Mouse (Mus musculus): Measurements from ENCODE around the gene Ccl4. TPM values are rescaled to one million over a fixed set of nuclear protein-coding genes. Genes with fewer than 3 reads are reported as not detected.

Gene Ccl4
- total RNA-seq, 2 experiments from 2014 or later = not detected

GRCm38 (mm10) chr11:83663532-83663931 lies 1.1 kb downstream of the Ccl4 start:
- DNase-seq = no peak
- intact Hi-C loops (cut with DNase I) = no loop called here

GRCm38 (mm10) chr11:83671743-83672142 lies 9.4 kb downstream of the Ccl4 start:
- DNase-seq = no peak
- intact Hi-C loops (cut with DNase I) = no loop called here

- intact Hi-C loops (cut with DNase I) = no loop called here
- DNase-seq = no peak
These were observed 13.3 kb downstream of the Ccl4 start for GRCm38 (mm10) chr11:83675665-83676064.

GRCm38 (mm10) chr11:83689918-83690317 lies 27.5 kb downstream of the Ccl4 start:
- DNase-seq = no peak
- intact Hi-C loops (cut with DNase I) = no loop called here

- intact Hi-C loops (cut with DNase I) = no loop called here
- no peak for DNase-seq
These were observed 29.6 kb downstream of the Ccl4 start for GRCm38 (mm10) chr11:83692008-83692407.

- DNase-seq = no peak
- intact Hi-C loops (cut with DNase I) = loop anchor here (1.0 kb wide), 1 partner anchor 16 kb away; no protein-coding TSS in a partner anchor
These were observed 41.3 kb downstream of the Ccl4 start, which contains the start of gene Wfdc17 for GRCm38 (mm10) chr11:83703705-83704104. TSS of gene Wfdc17 (plus strand) at chr11:83703991.

GRCm38 (mm10) chr11:83708715-83709114 lies 46.3 kb downstream of the Ccl4 start, which contains the start of gene Wfdc18:
TSS of gene Wfdc18 (plus strand) at chr11:83709015.
- intact Hi-C loops (cut with DNase I) = no loop called here
- no peak for DNase-seq

GRCm38 (mm10) chr11:83709683-83710082 lies 47.3 kb downstream of the Ccl4 start:
- no peak for DNase-seq
- intact Hi-C loops (cut with DNase I) = no loop called here

GRCm38 (mm10) chr11:83712671-83713070 lies 50.3 kb downstream of the Ccl4 start:
- DNase-seq = no peak
- intact Hi-C loops (cut with DNase I) = no loop called here

- intact Hi-C loops (cut with DNase I) = no loop called here
These were observed 51.5 kb downstream of the Ccl4 start for GRCm38 (mm10) chr11:83713925-83714324.

More at GRCm38 (mm10) chr11:83713925-83714324, 51.5 kb downstream of the Ccl4 start:
- no peak for DNase-seq

Other genes starting within 250 kb of the Ccl4 start
- not detected for gene Gas2l2, start 233.1 kb upstream of the Ccl4 start, total RNA-seq (2021)
- gene 1700020L24Rik, start 224.9 kb upstream of the Ccl4 start, total RNA-seq (2021) = not detected
- gene Mmp28, start 199.5 kb upstream of the Ccl4 start, total RNA-seq (2021) = 1 to 10 TPM; 1.6 to 2.0 TPM
- gene Taf15, start 189.5 kb upstream of the Ccl4 start, total RNA-seq (2021) = 10 to 100 TPM; 19.5 to 21.7 TPM
- not detected for gene Heatr9, start 140.4 kb upstream of the Ccl4 start, total RNA-seq (2021)
- gene Ccl5, start 132.1 kb upstream of the Ccl4 start, total RNA-seq (2021) = not detected
- 1 to 10 TPM; 3.0 to 3.4 TPM for gene Ccl9, start 83.9 kb upstream of the Ccl4 start, total RNA-seq (2021)
- gene Ccl6, start 69.5 kb upstream of the Ccl4 start, total RNA-seq (2021) = 1 to 10 TPM; 4.2 to 9.4 TPM
- not detected for gene Rpl9-ps1, start 17.0 kb upstream of the Ccl4 start, total RNA-seq (2021)
- gene Ccl3, start 13.2 kb upstream of the Ccl4 start, total RNA-seq (2021) = not detected
- 1 to 10 TPM in 1 of 2 experiments, not detected in 1; 1.1 TPM for gene Wfdc17, start 41.4 kb downstream of the Ccl4 start, total RNA-seq (2021)
- not detected for gene Wfdc18, start 46.4 kb downstream of the Ccl4 start, total RNA-seq (2021)
- gene Wfdc21, start 84.4 kb downstream of the Ccl4 start, total RNA-seq (2021) = not detected
- 1 to 10 TPM; 6.5 to 8.1 TPM for gene Heatr6, start 91.1 kb downstream of the Ccl4 start, total RNA-seq (2021)
- gene Hnf1b, start 187.5 kb downstream of the Ccl4 start, total RNA-seq (2021) = not detected